Mouse (Mus musculus) gastrocnemius, adult 8-10 months (tissue): Measurements from ENCODE around the gene Ssbp4. TPM values are rescaled to one million over a fixed set of nuclear protein-coding genes. Genes with fewer than 3 reads are reported as not detected.
"Not testable (repeated sequence)": the region's sequence is repeated elsewhere in the genome, so short reads cannot be mapped to it uniquely, and the experiment has no call there.

Experiments
- DNase-seq, 2 experiments: peaks; one replicate each; pipeline ENCODE4 v3.0.0; 2022; ENCODE audit warnings: low spot score in 2 of 2
- total RNA-seq, 4 experiments: library from RNA; stranded (reverse); gene quantifications; 2 replicates each; pipeline ENCODE4 v1.2.4; 2022

Gene Ssbp4
- total RNA-seq, 4 experiments from 2014 or later, result 8.5 to 19.2 (median 10.4) TPM

GRCm38 (mm10) chr8:70593173-70593572 lies 15.5 kb downstream of the Ssbp4 start:
- DNase-seq, result no peak

DNA sequence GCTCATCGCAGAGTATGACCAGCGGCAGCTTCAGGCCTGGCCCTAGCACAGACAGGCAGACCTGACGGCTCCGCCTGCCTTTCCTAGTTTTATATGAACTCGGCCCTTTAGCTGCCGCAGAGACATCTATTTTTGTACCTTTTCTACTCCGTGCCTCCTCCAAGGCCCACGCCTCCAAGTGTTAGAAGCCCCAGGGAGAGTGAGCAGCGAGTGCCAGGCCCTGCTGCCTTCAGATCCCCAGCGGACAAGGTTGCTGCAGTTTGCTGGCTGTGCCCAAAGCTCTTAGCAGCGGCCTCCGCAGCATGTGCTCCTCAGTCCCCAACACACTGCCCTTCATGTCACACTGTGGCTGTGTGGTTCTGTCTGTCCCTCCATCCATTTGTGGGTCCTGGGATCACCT lies 17.1 kb downstream of the Ssbp4 start:
- DNase-seq, result no peak

GRCm38 (mm10) chr8:70587955-70588354 lies 20.7 kb downstream of the Ssbp4 start:
- DNase-seq, result not testable (repeated sequence)

GRCm38 (mm10) chr8:70585258-70585652 lies 23.4 kb downstream of the Ssbp4 start:
- DNase-seq, result peak; percentile 61 to 68

- DNase-seq, result no peak
Measured at GRCm38 (mm10) chr8:70584606-70585257, 23.9 kb downstream of the Ssbp4 start.

GRCm38 (mm10) chr8:70583476-70584387 lies 24.9 kb downstream of the Ssbp4 start:
- DNase-seq, result peak in 1 of 2 experiments; percentile 68

- DNase-seq, result no peak
Measured at GRCm38 (mm10) chr8:70577207-70577606, 31.5 kb downstream of the Ssbp4 start.

GRCm38 (mm10) chr8:70574915-70575314 lies 33.8 kb downstream of the Ssbp4 start:
- DNase-seq, result no peak

GRCm38 (mm10) chr8:70574302-70574701 lies 34.4 kb downstream of the Ssbp4 start:
- DNase-seq, result no peak

GRCm38 (mm10) chr8:70570990-70571389 lies 37.7 kb downstream of the Ssbp4 start:
- peak; percentile 82 to 89 for DNase-seq

- DNase-seq, result no peak
Measured at GRCm38 (mm10) chr8:70570360-70570759, 38.3 kb downstream of the Ssbp4 start.

- DNase-seq, result no peak
Measured at GRCm38 (mm10) chr8:70565561-70565960, 43.1 kb downstream of the Ssbp4 start.

- DNase-seq, result no peak
Measured at GRCm38 (mm10) chr8:70564696-70565235, 43.9 kb downstream of the Ssbp4 start.

DNA sequence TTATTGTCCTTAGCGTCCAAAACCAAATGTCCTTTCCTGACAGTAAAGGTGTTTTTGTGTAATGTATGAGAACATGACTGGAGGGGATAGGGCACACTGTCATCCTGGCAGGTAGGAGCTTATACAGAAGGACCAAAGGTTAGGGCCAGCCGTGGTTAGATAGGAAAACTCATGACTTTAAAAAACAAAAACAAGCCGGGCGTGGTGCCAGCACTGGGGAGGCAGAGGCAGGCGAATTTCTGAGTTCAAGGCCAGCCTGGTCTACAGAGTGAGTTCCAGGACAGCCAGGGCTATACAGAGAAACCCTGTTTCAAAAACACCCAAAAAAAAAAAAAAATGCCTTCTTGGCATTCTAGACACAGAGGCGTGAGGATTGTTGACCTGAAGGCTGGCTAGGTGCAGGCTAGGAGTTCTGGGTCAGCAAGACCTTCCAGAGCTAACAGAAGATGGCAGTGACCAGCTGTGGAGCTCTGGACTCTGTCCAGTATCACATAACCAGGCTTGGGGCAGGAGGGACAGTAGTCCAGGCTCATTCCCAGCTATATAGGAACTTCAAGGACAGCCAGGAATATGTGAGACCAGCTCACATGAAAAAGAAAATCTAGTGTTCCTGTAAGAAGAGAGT lies 44.8 kb downstream of the Ssbp4 start:
- DNase-seq, result no peak

DNA sequence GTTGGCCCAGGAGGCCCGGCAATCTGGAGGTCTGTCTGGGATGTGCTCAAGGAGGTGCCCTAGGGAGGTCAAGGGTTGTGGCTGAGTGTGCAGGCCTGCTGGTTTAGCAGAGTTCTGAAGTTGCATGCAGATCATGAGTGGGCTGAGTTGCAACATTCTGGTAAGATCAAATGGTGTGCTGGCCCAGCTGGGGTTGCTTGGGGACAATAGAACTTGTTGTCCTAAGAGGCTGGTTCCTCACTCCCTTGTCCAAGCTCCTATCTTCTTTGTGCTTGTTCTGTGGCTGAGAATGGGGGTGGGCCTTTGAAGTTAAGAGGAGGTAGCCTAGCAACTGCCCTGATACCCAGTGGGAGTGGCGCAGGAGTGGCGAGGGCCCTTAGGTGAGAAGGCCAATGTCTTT lies 45.9 kb downstream of the Ssbp4 start:
- no peak for DNase-seq

GRCm38 (mm10) chr8:70561809-70562535 lies 46.7 kb downstream of the Ssbp4 start:
- peak; percentile 39 to 58 for DNase-seq

DNA sequence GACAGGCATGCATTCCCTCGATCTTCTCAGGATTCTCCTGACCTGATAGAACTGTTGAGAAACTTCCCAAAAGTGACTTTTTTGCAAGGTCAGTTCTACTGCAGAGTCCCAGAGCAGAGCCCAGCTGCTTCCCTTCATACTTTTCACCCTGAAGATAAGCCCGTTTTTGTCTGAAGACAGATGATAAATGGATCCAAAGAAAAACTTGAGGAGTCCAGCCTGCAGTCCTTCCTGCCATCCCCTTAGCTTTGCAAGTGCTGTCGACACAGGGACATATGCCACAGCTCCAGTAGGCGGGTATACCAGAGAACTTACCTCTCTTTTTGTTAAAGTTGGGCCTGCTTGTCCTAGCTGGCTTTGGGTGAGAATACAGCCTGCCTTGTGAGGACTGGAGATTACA lies 47.3 kb downstream of the Ssbp4 start:
- no peak for DNase-seq

DNA sequence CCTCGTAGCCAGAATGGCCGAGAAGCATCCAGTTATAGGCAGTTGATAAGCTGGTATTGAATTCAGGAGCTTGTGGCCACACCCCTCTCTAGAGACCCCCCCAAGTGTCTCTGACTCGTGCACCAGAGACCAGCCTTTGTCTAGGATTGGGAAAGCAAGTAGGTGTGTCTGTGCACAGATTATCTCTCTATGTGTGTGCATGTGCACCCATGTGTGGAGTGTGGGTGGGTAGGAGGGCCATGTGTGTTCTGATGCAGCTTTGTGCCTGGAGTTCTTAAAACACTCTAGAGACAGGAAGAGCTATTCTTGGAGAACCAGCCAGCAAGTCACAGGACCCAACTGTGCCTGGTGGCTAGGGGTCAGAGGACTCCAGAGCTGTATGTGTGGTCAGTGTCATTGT lies 48.1 kb downstream of the Ssbp4 start:
- DNase-seq, result no peak

GRCm38 (mm10) chr8:70560096-70560495 lies 48.6 kb downstream of the Ssbp4 start:
- peak; percentile 48 to 57 for DNase-seq

DNA sequence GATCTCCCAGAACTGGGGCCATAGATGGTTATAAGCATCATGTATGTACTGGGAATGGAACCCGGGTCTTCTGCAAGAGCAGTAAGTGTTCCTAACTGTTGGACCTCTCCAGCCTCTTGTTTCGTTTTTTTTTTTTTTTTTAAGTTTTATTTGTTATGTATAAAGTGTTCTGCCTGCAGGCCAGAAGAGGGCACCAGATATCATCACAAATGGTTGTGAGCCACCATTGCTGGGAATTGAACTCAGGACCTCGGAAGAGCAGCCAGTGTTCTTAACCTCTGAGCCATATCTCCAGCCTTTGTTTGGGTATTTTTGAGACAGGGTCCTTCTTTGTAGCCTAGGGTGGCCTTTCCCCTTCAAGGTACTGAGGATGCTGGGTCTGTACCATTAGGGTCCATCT lies 49.7 kb downstream of the Ssbp4 start:
- DNase-seq, result no peak

DNA sequence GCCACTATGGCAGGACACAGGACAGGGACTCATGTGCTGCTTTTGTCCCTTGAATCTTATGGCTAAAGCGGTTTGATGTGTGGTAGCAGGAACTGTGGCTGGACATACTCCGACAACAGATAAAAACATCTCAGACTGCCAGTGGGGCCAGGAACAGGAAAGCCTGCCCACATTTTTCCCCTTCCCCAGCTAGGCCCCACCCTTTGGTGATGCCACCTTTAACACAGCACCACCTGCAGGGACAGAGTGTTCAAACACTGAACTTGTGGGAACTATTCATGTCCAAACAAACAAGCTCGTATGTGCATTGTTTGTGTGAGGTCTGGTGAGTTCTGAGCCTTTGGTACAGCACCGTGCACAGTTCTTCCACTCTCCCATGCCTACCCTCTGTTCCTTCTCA lies 50.3 kb downstream of the Ssbp4 start:
- DNase-seq, result no peak
